8 mouse cellular contexts compared by ENCODE assay signal in genomic region chr4:62262276-62262675, GRCm38 (mm10). TPM values are rescaled to one million over a fixed set of nuclear protein-coding genes. Genes with fewer than 3 reads are reported as not detected.
DNase-seq lines count a peak whose midpoint lies in the region; ATAC-seq and TF ChIP-seq lines count a peak whose summit lies in the region.

Gene Slc31a2, plus strand, starts transcription at chr4:62262562.

- H3K4me3 ChIP-seq in cerebellum, adult 2 months (replicated peaks; ENCODE audit: insufficient read depth, low read depth, low read length): no peak within 1 kb of the TSS
- no peak within 1 kb of the TSS for H3K4me3 ChIP-seq in hindbrain, postnatal 0 days (ENCODE audit: low read length)
- no peak within 1 kb of the TSS for H3K4me3 ChIP-seq in stomach, embryonic 16.5 days (replicated peaks; ENCODE audit: low read length)

- H3K4me2 ChIP-seq in hindbrain, postnatal 0 days (ENCODE audit: low read depth, low read length): no peak within 1 kb of the TSS
- H3K4me2 ChIP-seq in stomach, embryonic 16.5 days (ENCODE audit: low read depth, low read length): no peak within 1 kb of the TSS

- H3K27ac ChIP-seq in cerebellum, adult 2 months (ENCODE audit: insufficient read depth, low read length): no peak within 1 kb of the TSS
- H3K27ac ChIP-seq in hindbrain, postnatal 0 days: no peak within 1 kb of the TSS
- no peak within 1 kb of the TSS for H3K27ac ChIP-seq in stomach, embryonic 16.5 days (ENCODE audit: low read length)

- TF ChIP-seq CTCF in cerebellum, adult 2 months (IDR thresholded peaks at IDR 0.05; ENCODE audit: borderline replicate concordance, insufficient read depth, low read depth, low read length): no peak
- TF ChIP-seq CTCF in hindbrain, postnatal 0 days (IDR thresholded peaks at IDR 0.05; ENCODE audit: low read depth): no peak

- 33% methylated on average over 2 of the region's 2 CpGs for WGBS in cerebellum, adult 2 months
- WGBS in hindbrain, postnatal 0 days: 50% methylated on average over 2 of the region's 2 CpGs
- 54% methylated on average over 2 of the region's 2 CpGs for WGBS in stomach, embryonic 16.5 days

- H3K9me3 ChIP-seq in hindbrain, postnatal 0 days (ENCODE audit: low read length): no peaks in the 10 kb centered on the region
- H3K9me3 ChIP-seq in stomach, embryonic 16.5 days (replicated peaks; ENCODE audit: control insufficient read depth, low read length): no peaks in the 10 kb centered on the region

- 0 out of 2 replicates have a peak, but pooled peaks cover 3% of the 10 kb centered on the region for H3K4me1 ChIP-seq in cerebellum, adult 2 months (ENCODE audit: control insufficient read depth, insufficient read depth, low read length)
- H3K4me1 ChIP-seq in hindbrain, postnatal 0 days (ENCODE audit: insufficient read depth, low read length): no peaks in the 10 kb centered on the region
- no peaks in the 10 kb centered on the region for H3K4me1 ChIP-seq in stomach, embryonic 16.5 days (ENCODE audit: control insufficient read depth, insufficient read depth, low read length)

- no peak for ATAC-seq in hindbrain, postnatal 0 days
- no peak for ATAC-seq in stomach, embryonic 16.5 days (ENCODE audit: insufficient read depth, low FRiP score)

- no peak for DNase-seq in cerebellum, adult 2 months
- DNase-seq in cerebellum, adult 9-10 months: no peak
- no peak for DNase-seq in thymus, postnatal 0 days (ENCODE audit: low spot score)
- DNase-seq in thymus, adult 18-20 months: no peak
- DNase-seq in hindbrain, postnatal 0 days (ENCODE audit: low spot score): no peak
- no peak for DNase-seq in gastrocnemius, postnatal 25 days
- no peak for DNase-seq in spleen, adult 12 weeks (ENCODE audit: low spot score)

- TF ChIP-seq POLR2A in cerebellum, adult 2 months (IDR thresholded peaks at IDR 0.05; ENCODE audit: borderline replicate concordance, insufficient read depth, low read length): no peak

- no peak within 1 kb of the TSS for H3K9ac ChIP-seq in hindbrain, postnatal 0 days (replicated peaks; ENCODE audit: low read length)
- no peak within 1 kb of the TSS for H3K9ac ChIP-seq in stomach, embryonic 16.5 days (ENCODE audit: low read length)

- no peaks in the 10 kb centered on the region for H3K27me3 ChIP-seq in cerebellum, adult 2 months (ENCODE audit: control insufficient read depth, insufficient read depth, low read length)
- no peaks in the 10 kb centered on the region for H3K27me3 ChIP-seq in hindbrain, postnatal 0 days (ENCODE audit: insufficient read depth, low read length)
- no peaks in the 10 kb centered on the region for H3K27me3 ChIP-seq in stomach, embryonic 16.5 days (ENCODE audit: control insufficient read depth, insufficient read depth, low read length)

- no peaks in the 10 kb centered on the region for H3K36me3 ChIP-seq in hindbrain, postnatal 0 days (ENCODE audit: insufficient read depth, low read length)
- no peaks in the 10 kb centered on the region for H3K36me3 ChIP-seq in stomach, embryonic 16.5 days (ENCODE audit: control insufficient read depth, insufficient read depth, low read length)

RNA-seq across cellular contexts. Expression of gene Slc31a2, which starts in this region (rescaled TPM):
- 16.9 and 18.2 TPM in 2 replicates for polyA plus RNA-seq in cerebellum, adult 2 months (2012; rRNA removed)
- 9.5 and 10.7 TPM in 2 replicates for polyA plus RNA-seq in thymus, postnatal 0 days (2015; fragmentation: Nextera tagmentation; extraction: Ambion mirVana)
- total RNA-seq in hindbrain, postnatal 0 days (2014; rRNA removed): 17.7 and 19.3 TPM in 2 replicates
- 12.1 and 12.2 TPM in 2 replicates for polyA plus RNA-seq in hindbrain, postnatal 0 days (2015; fragmentation: Nextera tagmentation; extraction: Ambion mirVana)
- 28.0 and 28.3 TPM in 2 replicates for polyA plus RNA-seq in stomach, embryonic 16.5 days (2015; fragmentation: Nextera tagmentation; extraction: Ambion mirVana)
- total RNA-seq in gastrocnemius, postnatal 25 days (2021): 1 to 10 TPM; 3.9 to 4.6 TPM
